Mouse (Mus musculus) central nervous system, embryonic 14 days (tissue): ENCODE data around the gene Lmo1. TPM values are rescaled to one million over a fixed set of nuclear protein-coding genes. Genes with fewer than 3 reads are reported as not detected.

Source experiments
- polyA plus RNA-seq: library from polyadenylated mRNA; depleted of rRNA; stranded (reverse); fragments of >200 nt; gene quantifications from 2 replicates; pipeline ENCODE4 v1.2.3, GENCODE M21; 2012; rRNA removed

Gene Lmo1
- 119 and 134 TPM in 2 replicates for polyA plus RNA-seq

GRCm38 (mm10) chr7:109174949-109175669 lies at the start of gene Lmo1:
Gene Lmo1 (minus strand): TSS chr7:109175207.

Other genes with a start within 250 kb of the Lmo1 start
- gene Nlrp10, start 245.0 kb downstream of the Lmo1 start, polyA plus RNA-seq = not detected in 2 replicates
- gene Eif3f, start 240.8 kb downstream of the Lmo1 start, polyA plus RNA-seq = 119 and 124 TPM in 2 replicates
- gene Tub, start 224.9 kb downstream of the Lmo1 start, polyA plus RNA-seq = 111 and 117 TPM in 2 replicates
- 19.8 and 24.8 TPM in 2 replicates for gene Ric3, start 91.9 kb downstream of the Lmo1 start, polyA plus RNA-seq